Mouse (Mus musculus) heart, adult 2 months (tissue): ENCODE results near the gene Cenpt.

Experiments
- CTCF ChIP-seq: fragments of 200-600 bp; IDR thresholded peaks from 2 replicates; pipeline ENCODE4 v1.8.1; 2022; ENCODE audit warnings: antibody characterized with exemption, mild to moderate bottlenecking, moderate library complexity
- EP300 ChIP-seq: fragments of 200-500 bp; IDR thresholded peaks from 2 replicates; pipeline ENCODE4 v1.6.1; 2011; ENCODE audit warnings: low read depth, low read length, control low read depth; ENCODE audit not compliant: insufficient read depth
- POLR2A ChIP-seq: fragments of 200-500 bp; IDR thresholded peaks from 2 replicates; pipeline ENCODE4 v1.6.1; 2011; ENCODE audit warnings: mild to moderate bottlenecking, low read depth, low read length, control low read depth; ENCODE audit not compliant: insufficient read depth

- TF ChIP-seq CTCF, result no peak
- no peak for TF ChIP-seq POLR2A
- TF ChIP-seq EP300, result no peak
Observed at GRCm38 (mm10) chr8:105812511-105812910, 40.6 kb downstream of the Cenpt start.
